Mouse (Mus musculus) myocyte (in vitro differentiated cells): ENCODE measurements around the gene Atl3. TPM values are rescaled to one million over a fixed set of nuclear protein-coding genes. Genes with fewer than 3 reads are reported as not detected.
A peak's percentile ranks its signal among the peaks of the same experiment; 100 is the strongest.

ENCODE experiments used
- H3K27me3 ChIP-seq: one replicate; pipeline ENCODE4 v1.6.1; 2011; ENCODE audit not compliant: control insufficient read depth, insufficient read depth, insufficient read length
- H3K36me3 ChIP-seq: one replicate; pipeline ENCODE4 v1.6.1; 2011; ENCODE audit not compliant: control insufficient read depth, insufficient read depth
- H3K4me2 ChIP-seq: one replicate; pipeline ENCODE4 v1.6.1; 2011; ENCODE audit warnings: low read depth, control low read depth
- H3K4me3 ChIP-seq: one replicate; pipeline ENCODE4 v1.5.1; 2011; ENCODE audit warnings: mild to moderate bottlenecking, control low read depth, moderate library complexity
- H3K79me2 ChIP-seq: one replicate; pipeline ENCODE4 v1.6.1; 2011; ENCODE audit not compliant: control insufficient read depth, insufficient read depth
- H3ac ChIP-seq: one replicate; pipeline ENCODE4 v1.6.1; 2011; ENCODE audit not compliant: control insufficient read depth, insufficient read length
- CEBPB ChIP-seq: IDR thresholded peaks from 2 replicates; pipeline ENCODE4 v1.6.1; 2011; ENCODE audit warnings: mild to moderate bottlenecking, moderate library complexity; ENCODE audit not compliant: poor library complexity, insufficient read depth, severe bottlenecking
- E2F4 ChIP-seq: IDR thresholded peaks from one replicate; pipeline ENCODE4 v1.6.1; 2011; ENCODE audit warnings: mild to moderate bottlenecking, control low read depth, moderate library complexity; ENCODE audit not compliant: insufficient read depth
- MAX ChIP-seq: IDR thresholded peaks from one replicate; pipeline ENCODE4 v1.6.1; 2011; ENCODE audit warnings: low read depth, mild to moderate bottlenecking, control low read depth
- MYOD1 ChIP-seq, 3 experiments: IDR thresholded peaks; one replicate each; pipeline ENCODE4 v1.6.1; 2011; ENCODE audit warnings: control low read depth in 2 of 3, low read depth in 2 of 3, mild to moderate bottlenecking in 2 of 3, moderate library complexity in 1 of 3; ENCODE audit not compliant: insufficient read length in 2 of 3, control insufficient read depth in 1 of 3
- MYOG ChIP-seq, 3 experiments: IDR thresholded peaks; one replicate each; pipeline ENCODE4 v1.6.1; 2011; ENCODE audit warnings: control low read depth in 2 of 3, low read depth in 2 of 3, mild to moderate bottlenecking in 2 of 3; ENCODE audit not compliant: insufficient read length in 2 of 3, control insufficient read depth in 1 of 3, insufficient read depth in 1 of 3
- POLR2A ChIP-seq: IDR thresholded peaks from one replicate; pipeline ENCODE4 v1.6.1; 2011; ENCODE audit warnings: low read depth, mild to moderate bottlenecking, control low read depth, moderate library complexity; ENCODE audit not compliant: insufficient read length
- POLR2AphosphoS2 ChIP-seq: IDR thresholded peaks from one replicate; pipeline ENCODE4 v1.6.1; 2011; ENCODE audit warnings: low read depth, control low read depth; ENCODE audit not compliant: insufficient read length
- REST ChIP-seq: IDR thresholded peaks from one replicate; pipeline ENCODE4 v1.6.1; 2011; ENCODE audit warnings: mild to moderate bottlenecking, control low read depth, moderate library complexity; ENCODE audit not compliant: insufficient read depth, insufficient read length
- SRF ChIP-seq: IDR thresholded peaks from one replicate; pipeline ENCODE4 v1.6.1; 2011; ENCODE audit warnings: low read depth; ENCODE audit not compliant: control insufficient read depth, insufficient read length
- TCF12 ChIP-seq: IDR thresholded peaks from one replicate; pipeline ENCODE4 v1.6.1; 2011; ENCODE audit warnings: mild to moderate bottlenecking, control low read depth; ENCODE audit not compliant: poor library complexity, insufficient read depth, severe bottlenecking
- TCF3 ChIP-seq: IDR thresholded peaks from one replicate; pipeline ENCODE4 v1.6.1; 2011; ENCODE audit warnings: low read depth, control low read depth; ENCODE audit not compliant: insufficient read length
- USF1 ChIP-seq: IDR thresholded peaks from one replicate; pipeline ENCODE4 v1.6.1; 2011; ENCODE audit warnings: low read depth, mild to moderate bottlenecking, control low read depth, moderate library complexity
- polyA plus RNA-seq: library from polyadenylated mRNA; unstranded; fragments of >200 nt; fragmentation: generic; extraction: Trizol; gene quantifications from one replicate; pipeline ENCODE4 v1.2.1, GENCODE M21; 2012; ENCODE audit warnings: missing spikeins

Gene Atl3
- polyA plus RNA-seq, 1 experiment = 14.4 TPM

DNA sequence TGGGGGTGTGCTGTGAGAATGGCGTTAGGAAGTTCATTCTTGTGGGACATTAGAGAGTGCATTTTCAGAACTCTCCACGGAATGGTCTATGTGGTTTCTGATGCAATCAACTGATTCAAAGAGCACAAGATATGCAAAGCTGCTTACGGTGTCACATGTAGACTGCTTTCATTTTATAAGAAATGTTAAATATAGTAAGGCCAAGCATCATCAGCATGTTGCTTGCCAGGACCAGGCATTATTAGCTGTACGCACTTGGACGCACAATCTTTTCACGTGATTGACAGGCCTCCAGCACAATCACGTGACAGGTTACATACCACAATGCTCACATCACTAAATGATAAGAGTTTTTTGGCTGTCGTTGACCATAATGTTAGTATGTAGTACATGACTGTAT lies 6.2 kb upstream of the Atl3 start:
- Histone ChIP-seq H3K36me3 (no peaks in the 10 kb centered on the region), H3K27me3 (no peaks in the 10 kb centered on the region), H3ac (no peak overlapping the region), H3K79me2 (peaks cover under 1% of the 10 kb centered on the region), H3K4me3 (no peak overlapping the region), H3K4me2 (peak overlapping the region; percentile 63)
- peak; percentile 53; the same call in 1 of the 2 replicates for TF ChIP-seq CEBPB
- TF ChIP-seq MAX = peak; percentile 47
- TF ChIP-seq TCF3 = no peak
- peak; percentile 67 for TF ChIP-seq USF1

DNA sequence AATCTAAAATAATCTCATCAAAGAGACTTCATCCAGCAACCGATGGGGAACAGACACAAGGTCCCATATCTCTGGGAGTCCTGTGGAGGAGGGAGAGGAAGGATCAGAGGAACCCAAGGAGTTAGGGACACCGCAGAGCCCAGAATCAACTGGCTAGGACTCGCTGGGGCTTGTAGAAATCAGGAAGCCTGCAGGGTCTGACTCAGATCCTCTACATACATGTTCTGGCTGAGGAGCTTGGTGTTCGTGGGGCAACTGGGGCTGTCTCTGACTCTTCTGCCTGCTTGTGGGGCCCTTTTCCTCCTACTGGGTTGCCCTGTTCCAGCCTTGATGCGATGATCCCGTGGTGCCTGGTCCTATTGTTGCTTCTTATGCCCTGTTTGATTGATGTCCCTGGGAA lies 1.9 kb upstream of the Atl3 start:
- no peak overlapping the region for H3K4me2 ChIP-seq
- peaks cover 21% of the 10 kb centered on the region for H3K79me2 ChIP-seq
- H3ac ChIP-seq = no peak overlapping the region
- no peaks in the 10 kb centered on the region for H3K27me3 ChIP-seq
- H3K4me3 ChIP-seq = no peak overlapping the region
- TF ChIP-seq POLR2AphosphoS2 (no peak), TCF12 (no peak), CEBPB (no peak), MAX (no peak), REST (no peak), USF1 (no peak), MYOG (IDR thresholded peaks at IDR 0.05; ENCODE audit: control insufficient read depth in 1 of 3, insufficient read depth in 1 of 3, insufficient read length in 2 of 3, low read depth in 2 of 3) (no peak), E2F4 (no peak), MYOD1 (IDR thresholded peaks at IDR 0.05; ENCODE audit: control insufficient read depth in 1 of 3, insufficient read length in 2 of 3, low read depth in 2 of 3) (no peak), TCF3 (no peak), POLR2A (no peak), SRF (no peak)
- no peaks in the 10 kb centered on the region for H3K36me3 ChIP-seq

- Histone ChIP-seq H3K36me3 (no peaks in the 10 kb centered on the region), H3K27me3 (no peaks in the 10 kb centered on the region), H3K79me2 (peaks cover 27% of the 10 kb centered on the region), H3K4me2 (no peak overlapping the region), H3K4me3 (no peak overlapping the region), H3ac (no peak overlapping the region)
- TF ChIP-seq POLR2AphosphoS2 (no peak), MYOG (IDR thresholded peaks at IDR 0.05; ENCODE audit: control insufficient read depth in 1 of 3, insufficient read depth in 1 of 3, insufficient read length in 2 of 3, low read depth in 2 of 3) (no peak), TCF3 (no peak), MYOD1 (IDR thresholded peaks at IDR 0.05; ENCODE audit: control insufficient read depth in 1 of 3, insufficient read length in 2 of 3, low read depth in 2 of 3) (no peak), REST (no peak), CEBPB (no peak), SRF (no peak), USF1 (no peak), E2F4 (no peak), TCF12 (no peak), MAX (no peak), POLR2A (no peak)
These were observed 1.2 kb upstream of the Atl3 start for GRCm38 (mm10) chr19:7492682-7493081.

GRCm38 (mm10) chr19:7494187-7495015 lies 561 bp downstream of the Atl3 start:
- Histone ChIP-seq H3K79me2 (peaks cover 36% of the 10 kb centered on the region), H3K27me3 (no peaks in the 10 kb centered on the region), H3K4me3 (peak overlapping the region; percentile 83), H3ac (peak overlapping the region; percentile 77), H3K4me2 (peak overlapping the region; percentile 69), H3K36me3 (no peaks in the 10 kb centered on the region)
- TF ChIP-seq TCF12 = no peak
- no peak for TF ChIP-seq REST
- TF ChIP-seq TCF3 = no peak
- no peak for TF ChIP-seq CEBPB
- peak; percentile 13 for TF ChIP-seq SRF
- peak; percentile 85 for TF ChIP-seq POLR2A
- no peak for TF ChIP-seq MYOG (IDR thresholded peaks at IDR 0.05; ENCODE audit: control insufficient read depth in 1 of 3, insufficient read depth in 1 of 3, insufficient read length in 2 of 3, low read depth in 2 of 3)
- no peak for TF ChIP-seq USF1
- peak; percentile 32 for TF ChIP-seq MAX
- TF ChIP-seq POLR2AphosphoS2 = peak; percentile 79
- peak in 1 of 3 experiments; percentile 20 for TF ChIP-seq MYOD1 (IDR thresholded peaks at IDR 0.05; ENCODE audit: control insufficient read depth in 1 of 3, insufficient read length in 2 of 3, low read depth in 2 of 3)
- peak; percentile 65 for TF ChIP-seq E2F4
